Mouse (Mus musculus): ENCODE data around the gene Efhc1. TPM values are rescaled to one million over a fixed set of nuclear protein-coding genes. Genes with fewer than 3 reads are reported as not detected.

Gene Efhc1
- polyA plus RNA-seq (2014; fragmentation: Nextera tagmentation; extraction: Ambion mirVana) = 4.0 and 4.3 TPM in 2 replicates

DNA sequence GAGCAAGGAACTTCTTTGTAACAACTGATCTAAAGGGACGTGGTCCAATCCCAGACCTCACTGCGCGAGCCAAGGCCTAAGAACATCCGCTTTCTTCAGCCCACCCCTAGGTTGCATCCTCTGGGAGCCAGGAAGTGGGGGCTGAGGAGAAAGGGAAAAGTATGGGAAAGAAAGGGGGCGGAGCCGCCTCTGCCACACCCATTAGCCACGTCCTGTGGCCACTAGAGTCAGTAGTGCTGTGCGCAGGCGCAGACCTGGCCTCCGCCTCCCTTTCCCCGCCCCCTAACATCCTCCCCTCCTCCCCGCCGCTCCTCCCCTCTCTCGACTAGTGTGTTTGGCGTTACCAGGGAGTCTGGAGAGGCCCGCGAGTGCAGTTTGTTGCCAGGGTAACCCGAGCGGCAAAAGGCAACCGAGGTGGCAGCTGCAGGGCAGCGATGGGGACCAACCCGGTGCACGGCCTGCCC, at the start of gene Efhc1:
Gene Efhc1, plus strand, starts transcription at position 327 of the 464 bp plus-strand sequence.
- Histone ChIP-seq H3K9me3 (ENCODE audit: control insufficient read depth, low read length) (no peaks in the 10 kb centered on the region), H3K9ac (ENCODE audit: low read depth, low read length) (peak within 1 kb of the TSS; percentile 74), H3K4me2 (replicated peaks; ENCODE audit: low read depth, low read length) (peak within 1 kb of the TSS; percentile 69), H3K36me3 (ENCODE audit: control insufficient read depth, insufficient read depth, low read length) (no peaks in the 10 kb centered on the region), H3K27ac (ENCODE audit: low read depth, low read length) (peak within 1 kb of the TSS; percentile 90), H3K4me1 (replicated peaks; ENCODE audit: control insufficient read depth, insufficient read depth, low read length) (no peaks in the 10 kb centered on the region; the same call in 1 of the 2 replicates), H3K4me3 (ENCODE audit: low read depth, low read length) (peak within 1 kb of the TSS; percentile 40), H3K27me3 (ENCODE audit: control insufficient read depth, insufficient read depth, low read length) (no peaks in the 10 kb centered on the region)
- DNase-seq (ENCODE audit: low spot score) = peak; percentile 97
- WGBS = 4% methylated on average over 18 of the region's 23 CpGs
- ATAC-seq (ENCODE audit: low FRiP score) = peak; percentile 99

DNA sequence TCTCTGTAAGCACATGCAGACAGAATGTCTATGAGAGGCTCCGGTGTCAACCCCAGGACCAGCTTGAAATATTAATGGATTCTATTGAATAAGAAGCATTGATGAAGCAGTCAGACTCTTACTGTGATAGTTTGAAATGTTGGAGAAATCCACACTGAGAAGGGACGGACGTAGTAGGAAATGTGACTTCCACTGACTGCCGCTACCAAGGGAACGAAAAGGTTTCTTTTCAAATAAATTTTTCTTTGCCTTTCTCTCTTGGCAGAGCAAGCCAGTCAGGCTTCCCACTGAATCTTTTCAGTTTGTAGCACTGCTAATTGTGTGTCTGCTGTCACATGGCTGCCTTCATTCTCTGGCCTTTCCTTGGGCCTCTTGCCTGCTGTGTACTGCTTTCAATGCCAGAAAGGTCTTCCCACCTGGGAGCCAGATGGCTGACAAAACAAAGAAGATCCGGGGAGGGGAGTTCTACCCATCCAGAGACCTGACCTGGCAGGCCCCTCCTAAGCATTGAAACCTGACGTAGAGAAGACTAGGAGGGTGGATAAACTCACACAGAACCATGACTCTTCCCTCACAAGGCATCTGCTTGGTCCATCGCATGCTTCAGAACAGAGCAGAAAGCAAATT, 45.8 kb upstream of the Efhc1 start:
- ATAC-seq (ENCODE audit: low FRiP score) (peak; percentile 49), DNase-seq (ENCODE audit: low spot score) (no peak)
- Histone ChIP-seq H3K27ac (ENCODE audit: low read depth, low read length) (no peak overlapping the region), H3K4me3 (ENCODE audit: low read depth, low read length) (no peak overlapping the region), H3K27me3 (ENCODE audit: control insufficient read depth, insufficient read depth, low read length) (no peaks in the 10 kb centered on the region), H3K36me3 (ENCODE audit: control insufficient read depth, insufficient read depth, low read length) (no peaks in the 10 kb centered on the region), H3K4me1 (replicated peaks; ENCODE audit: control insufficient read depth, insufficient read depth, low read length) (0 out of 2 replicates have a peak, but pooled peaks cover 2% of the 10 kb centered on the region), H3K4me2 (replicated peaks; ENCODE audit: low read depth, low read length) (no peak overlapping the region), H3K9ac (ENCODE audit: low read depth, low read length) (no peak overlapping the region), H3K9me3 (ENCODE audit: control insufficient read depth, low read length) (no peaks in the 10 kb centered on the region)
- 57% methylated on average over 8 of the region's 8 CpGs for WGBS

- H3K4me2 ChIP-seq (replicated peaks; ENCODE audit: low read depth, low read length) = no peak overlapping the region
- no peak for DNase-seq (ENCODE audit: low spot score)
- no peak overlapping the region for H3K9ac ChIP-seq (ENCODE audit: low read depth, low read length)
- ATAC-seq (ENCODE audit: low FRiP score) = no peak
- no peaks in the 10 kb centered on the region for H3K36me3 ChIP-seq (ENCODE audit: control insufficient read depth, insufficient read depth, low read length)
- WGBS = 84% methylated on average over 9 of the region's 9 CpGs
- no peaks in the 10 kb centered on the region for H3K27me3 ChIP-seq (ENCODE audit: control insufficient read depth, insufficient read depth, low read length)
- H3K9me3 ChIP-seq (ENCODE audit: control insufficient read depth, low read length) = no peaks in the 10 kb centered on the region
- H3K4me1 ChIP-seq (replicated peaks; ENCODE audit: control insufficient read depth, insufficient read depth, low read length) = 0 out of 2 replicates have a peak, but pooled peaks cover 2% of the 10 kb centered on the region
- no peak overlapping the region for H3K27ac ChIP-seq (ENCODE audit: low read depth, low read length)
- no peak overlapping the region for H3K4me3 ChIP-seq (ENCODE audit: low read depth, low read length)
These were observed 45.3 kb upstream of the Efhc1 start for GRCm38 (mm10) chr1:20906128-20906515.

GRCm38 (mm10) chr1:20908541-20908940, 42.9 kb upstream of the Efhc1 start:
- no peaks in the 10 kb centered on the region for H3K36me3 ChIP-seq (ENCODE audit: control insufficient read depth, insufficient read depth, low read length)
- 28% methylated on average over 4 of the region's 4 CpGs for WGBS
- H3K27me3 ChIP-seq (ENCODE audit: control insufficient read depth, insufficient read depth, low read length) = no peaks in the 10 kb centered on the region
- H3K27ac ChIP-seq (ENCODE audit: low read depth, low read length) = no peak overlapping the region
- no peak overlapping the region for H3K4me2 ChIP-seq (replicated peaks; ENCODE audit: low read depth, low read length)
- ATAC-seq (ENCODE audit: low FRiP score) (no peak), DNase-seq (ENCODE audit: low spot score) (no peak)
- H3K4me3 ChIP-seq (ENCODE audit: low read depth, low read length) = no peak overlapping the region
- H3K9ac ChIP-seq (ENCODE audit: low read depth, low read length) = no peak overlapping the region
- no peaks in the 10 kb centered on the region for H3K9me3 ChIP-seq (ENCODE audit: control insufficient read depth, low read length)
- 0 out of 2 replicates have a peak, but pooled peaks cover 2% of the 10 kb centered on the region for H3K4me1 ChIP-seq (replicated peaks; ENCODE audit: control insufficient read depth, insufficient read depth, low read length)

DNA sequence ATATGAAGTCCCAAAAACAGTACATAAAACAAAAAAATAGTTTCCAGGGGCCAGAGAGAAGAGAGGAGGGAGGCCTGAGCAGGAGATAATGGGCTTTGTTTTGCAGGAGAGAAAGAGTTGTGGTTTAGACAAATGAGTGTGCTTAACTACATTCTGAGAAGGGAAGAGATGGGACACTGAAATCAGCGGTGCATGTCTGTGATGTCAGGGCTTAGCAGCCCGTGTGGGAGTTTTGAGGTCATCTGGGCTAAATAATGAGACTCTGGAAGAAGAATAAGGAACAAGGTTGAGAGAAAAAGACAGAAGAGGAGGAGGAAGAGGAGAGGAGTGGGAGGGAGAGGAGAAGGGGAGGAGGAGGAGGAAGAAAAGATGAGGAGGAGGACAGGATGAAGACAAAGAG, 39.3 kb upstream of the Efhc1 start:
- no peak overlapping the region for H3K27ac ChIP-seq (ENCODE audit: low read depth, low read length)
- no peaks in the 10 kb centered on the region for H3K9me3 ChIP-seq (ENCODE audit: control insufficient read depth, low read length)
- DNase-seq (ENCODE audit: low spot score) (no peak), ATAC-seq (ENCODE audit: low FRiP score) (0 out of 2 replicates have a peak, but pooled peaks have one; percentile 6)
- no peak overlapping the region for H3K4me2 ChIP-seq (replicated peaks; ENCODE audit: low read depth, low read length)
- no peaks in the 10 kb centered on the region for H3K27me3 ChIP-seq (ENCODE audit: control insufficient read depth, insufficient read depth, low read length)
- H3K4me3 ChIP-seq (ENCODE audit: low read depth, low read length) = no peak overlapping the region
- whole genome bisulfite sequencing = 34% methylated on average over 2 of the region's 2 CpGs
- H3K4me1 ChIP-seq (replicated peaks; ENCODE audit: control insufficient read depth, insufficient read depth, low read length) = 0 out of 2 replicates have a peak, but pooled peaks cover 2% of the 10 kb centered on the region
- no peaks in the 10 kb centered on the region for H3K36me3 ChIP-seq (ENCODE audit: control insufficient read depth, insufficient read depth, low read length)
- no peak overlapping the region for H3K9ac ChIP-seq (ENCODE audit: low read depth, low read length)

- H3K9ac ChIP-seq (ENCODE audit: low read depth, low read length) = no peak overlapping the region
- DNase-seq (ENCODE audit: low spot score) (peak; percentile 14), ATAC-seq (ENCODE audit: low FRiP score) (0 out of 2 replicates have a peak, but pooled peaks have one; percentile 12)
- H3K27me3 ChIP-seq (ENCODE audit: control insufficient read depth, insufficient read depth, low read length) = no peaks in the 10 kb centered on the region
- WGBS = 64% methylated on average over 13 of the region's 13 CpGs
- H3K4me2 ChIP-seq (replicated peaks; ENCODE audit: low read depth, low read length) = no peak overlapping the region
- H3K36me3 ChIP-seq (ENCODE audit: control insufficient read depth, insufficient read depth, low read length) = no peaks in the 10 kb centered on the region
- H3K27ac ChIP-seq (ENCODE audit: low read depth, low read length) = no peak overlapping the region
- 0 out of 2 replicates have a peak, but pooled peaks cover 2% of the 10 kb centered on the region for H3K4me1 ChIP-seq (replicated peaks; ENCODE audit: control insufficient read depth, insufficient read depth, low read length)
- no peaks in the 10 kb centered on the region for H3K9me3 ChIP-seq (ENCODE audit: control insufficient read depth, low read length)
- H3K4me3 ChIP-seq (ENCODE audit: low read depth, low read length) = no peak overlapping the region
These were observed 38.8 kb upstream of the Efhc1 start for GRCm38 (mm10) chr1:20912527-20913171.

DNA sequence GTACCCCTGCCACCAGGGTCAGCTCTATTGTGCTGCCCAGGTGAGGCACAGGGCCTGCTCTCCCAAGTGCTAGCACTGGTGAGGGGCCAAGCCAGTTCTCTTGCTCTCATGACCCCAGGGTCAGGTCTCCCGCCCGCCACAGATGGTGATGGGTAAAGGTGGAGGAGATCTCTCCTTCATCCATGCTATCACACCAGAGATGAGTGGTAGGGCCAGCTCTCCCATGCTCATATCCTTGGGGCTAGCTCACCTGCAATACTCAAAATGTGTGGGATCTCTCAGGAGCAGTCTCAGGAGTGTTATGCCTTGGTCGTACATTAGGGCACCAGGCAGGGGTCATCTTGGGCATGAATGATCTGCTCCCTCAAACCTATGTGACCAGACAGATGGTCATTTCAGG, 36.7 kb upstream of the Efhc1 start:
- no peaks in the 10 kb centered on the region for H3K4me1 ChIP-seq (replicated peaks; ENCODE audit: control insufficient read depth, insufficient read depth, low read length)
- H3K27ac ChIP-seq (ENCODE audit: low read depth, low read length) = no peak overlapping the region
- H3K9me3 ChIP-seq (ENCODE audit: control insufficient read depth, low read length) = no peaks in the 10 kb centered on the region
- H3K4me3 ChIP-seq (ENCODE audit: low read depth, low read length) = no peak overlapping the region
- no peak for DNase-seq (ENCODE audit: low spot score)
- WGBS = 83% methylated on average over 3 of the region's 3 CpGs
- H3K36me3 ChIP-seq (ENCODE audit: control insufficient read depth, insufficient read depth, low read length) = no peaks in the 10 kb centered on the region
- 0 out of 2 replicates have a peak, but pooled peaks have one; percentile 25 for ATAC-seq (ENCODE audit: low FRiP score)
- no peak overlapping the region for H3K9ac ChIP-seq (ENCODE audit: low read depth, low read length)
- H3K27me3 ChIP-seq (ENCODE audit: control insufficient read depth, insufficient read depth, low read length) = no peaks in the 10 kb centered on the region
- no peak overlapping the region for H3K4me2 ChIP-seq (replicated peaks; ENCODE audit: low read depth, low read length)

GRCm38 (mm10) chr1:20915608-20916007, 35.8 kb upstream of the Efhc1 start:
- H3K36me3 ChIP-seq (ENCODE audit: control insufficient read depth, insufficient read depth, low read length) = no peaks in the 10 kb centered on the region
- 82% methylated on average over 5 of the region's 5 CpGs for WGBS
- H3K4me1 ChIP-seq (replicated peaks; ENCODE audit: control insufficient read depth, insufficient read depth, low read length) = no peaks in the 10 kb centered on the region
- no peak for DNase-seq (ENCODE audit: low spot score)
- no peaks in the 10 kb centered on the region for H3K9me3 ChIP-seq (ENCODE audit: control insufficient read depth, low read length)
- no peak for ATAC-seq (ENCODE audit: low FRiP score)
- H3K4me3 ChIP-seq (ENCODE audit: low read depth, low read length) = no peak overlapping the region
- H3K9ac ChIP-seq (ENCODE audit: low read depth, low read length) = no peak overlapping the region
- H3K27me3 ChIP-seq (ENCODE audit: control insufficient read depth, insufficient read depth, low read length) = no peaks in the 10 kb centered on the region
- no peak overlapping the region for H3K4me2 ChIP-seq (replicated peaks; ENCODE audit: low read depth, low read length)
- H3K27ac ChIP-seq (ENCODE audit: low read depth, low read length) = no peak overlapping the region

Data from hindbrain, embryonic 11.5 days (tissue).